Mouse (Mus musculus): Measurements from ENCODE around the gene Gm20388.

GRCm38 (mm10) chr8:122301866-122302265 is 2391.2 kb downstream of the Gm20388 start:
- no peak for TF ChIP-seq EP300 (IDR thresholded peaks at IDR 0.05; ENCODE audit: insufficient read depth, low read depth, low read length)
- TF ChIP-seq POLR2A (IDR thresholded peaks at IDR 0.05; ENCODE audit: insufficient read depth, low read length), result no peak
- no peak for TF ChIP-seq CTCF (IDR thresholded peaks at IDR 0.05; ENCODE audit: low read depth, low read length)

Data from ES-Bruce4 (cell line).